Mouse (Mus musculus): ENCODE measurements around the gene Abcc4.
A peak's percentile ranks its signal among the peaks of the same experiment; 100 is the strongest.

Abcc4 gene

DNA sequence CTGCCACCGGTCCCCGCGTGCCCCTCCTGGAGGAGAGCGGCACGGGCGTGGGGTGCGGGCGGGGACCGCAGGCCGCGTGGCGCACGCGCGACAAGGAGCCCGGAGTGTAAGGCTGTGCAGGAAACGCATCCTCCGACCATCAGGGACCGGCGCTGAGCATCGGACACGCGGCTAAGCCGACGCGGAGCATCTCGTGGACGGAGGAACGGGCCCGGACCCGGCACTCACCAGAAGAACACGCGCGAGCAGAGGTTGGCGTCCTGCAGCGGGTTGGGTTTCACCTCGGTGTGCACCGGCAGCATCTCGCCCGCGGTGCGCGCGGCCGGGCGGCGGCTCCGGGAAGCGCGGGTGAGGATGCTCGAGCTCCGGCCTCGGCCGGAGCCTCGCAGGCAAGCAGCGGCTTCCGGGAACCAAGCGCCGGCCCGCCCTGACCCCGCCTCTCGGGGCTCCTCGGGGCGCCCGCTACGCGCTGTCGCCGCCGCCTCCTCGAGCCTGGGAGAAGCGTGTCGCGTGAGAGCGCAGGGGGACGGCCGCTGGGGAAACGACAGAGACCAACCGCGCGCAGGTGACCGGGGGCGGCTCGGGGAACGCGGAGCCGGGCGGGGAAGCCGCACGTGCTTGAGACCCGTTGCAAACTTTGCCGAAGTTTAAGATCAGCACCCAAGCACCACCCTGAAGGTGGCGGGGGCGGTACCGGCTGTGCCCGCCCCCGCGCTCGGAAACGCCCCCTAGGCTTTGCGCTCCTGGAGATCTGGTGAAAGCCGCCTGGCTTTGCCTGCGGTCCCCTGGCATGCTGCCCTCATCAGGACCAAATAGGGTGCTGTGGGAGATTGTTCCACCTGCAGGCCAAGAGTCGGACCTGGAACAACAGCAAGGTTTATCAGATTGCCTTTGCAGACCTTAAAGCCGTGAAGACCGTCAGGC, at the start of gene Abcc4:
Gene Abcc4, minus strand, starts transcription at position 412 of the 924 bp plus-strand sequence.
- DNase-seq: peak; percentile 81

DNA sequence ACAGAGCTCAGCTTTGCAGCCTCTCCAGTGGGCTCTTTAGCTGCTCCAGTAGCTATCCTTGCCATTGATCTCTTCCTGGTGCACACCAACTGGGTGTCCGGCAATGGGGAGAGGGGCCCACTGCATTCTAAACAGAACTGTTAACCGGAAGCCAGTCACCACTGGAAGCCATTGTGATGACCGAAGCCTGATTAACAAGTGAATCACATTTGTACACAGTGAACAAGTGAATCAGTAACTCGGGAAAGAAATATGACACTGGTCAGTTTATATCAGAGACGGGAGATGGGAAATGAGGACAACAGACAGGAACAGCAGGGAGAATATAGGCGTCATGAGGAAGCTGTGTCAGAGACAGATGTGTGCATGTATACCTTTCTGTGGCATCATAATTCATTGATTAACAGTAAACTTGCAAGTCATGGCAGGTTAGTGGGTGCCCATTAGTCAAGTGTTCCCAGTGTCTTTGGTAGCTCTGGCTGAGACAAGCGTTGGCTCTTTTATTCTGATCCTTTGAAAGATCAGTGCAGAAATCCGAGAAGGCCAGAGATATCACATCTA, 45.3 kb upstream of the Abcc4 start:
- no peak for DNase-seq

DNA sequence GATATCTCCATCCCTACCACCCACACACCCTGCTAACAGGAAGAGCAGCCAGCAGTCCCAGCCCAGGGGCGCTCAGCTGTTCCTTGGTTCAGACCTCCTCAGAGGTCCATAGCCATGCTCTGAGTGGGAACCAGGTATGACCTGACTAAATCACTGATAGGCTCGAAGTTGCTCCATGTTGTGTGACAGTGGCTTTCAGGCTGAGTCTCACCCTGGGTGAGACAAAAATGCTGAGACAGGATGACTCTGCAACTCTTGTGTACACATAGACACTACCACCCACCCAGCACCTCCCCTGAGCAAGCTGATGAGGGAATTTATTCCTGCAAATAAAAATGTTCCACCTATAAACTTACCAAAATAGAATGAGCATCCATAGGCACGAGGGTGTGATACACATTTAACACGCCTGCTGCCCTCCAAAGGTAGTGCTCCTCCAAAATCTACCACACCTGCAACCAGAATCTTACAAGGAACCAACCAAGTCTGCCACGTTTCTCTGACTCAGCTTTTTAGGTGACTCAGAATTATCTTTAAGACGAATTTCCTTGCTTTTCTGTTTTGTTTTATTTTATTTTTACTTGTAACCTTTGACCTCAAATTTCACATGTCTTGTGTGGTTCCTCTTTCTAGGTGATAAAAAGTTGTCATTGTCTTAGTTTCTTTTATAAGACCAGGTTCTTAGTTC, 44.6 kb upstream of the Abcc4 start:
- no peak for DNase-seq

DNA sequence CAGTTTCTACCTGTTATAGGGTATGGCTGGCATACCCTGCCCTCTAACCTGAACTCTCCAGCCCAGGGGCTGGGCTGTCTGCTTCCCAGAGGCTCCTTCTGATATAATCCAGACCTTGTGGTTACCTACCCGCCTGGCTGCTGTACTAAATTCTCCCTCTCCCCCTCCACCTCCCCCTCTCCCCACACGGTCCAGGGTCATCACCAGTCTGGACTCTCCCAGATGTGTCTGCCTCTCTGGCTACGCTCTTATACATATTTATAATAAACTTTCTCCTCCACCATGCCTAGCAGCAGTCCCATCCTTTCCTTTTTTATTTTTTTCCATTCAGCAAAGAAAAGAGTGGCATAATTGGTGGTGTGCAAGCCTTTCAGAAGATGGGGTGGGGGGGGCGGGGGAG, 43.7 kb upstream of the Abcc4 start:
- DNase-seq: no peak

DNA sequence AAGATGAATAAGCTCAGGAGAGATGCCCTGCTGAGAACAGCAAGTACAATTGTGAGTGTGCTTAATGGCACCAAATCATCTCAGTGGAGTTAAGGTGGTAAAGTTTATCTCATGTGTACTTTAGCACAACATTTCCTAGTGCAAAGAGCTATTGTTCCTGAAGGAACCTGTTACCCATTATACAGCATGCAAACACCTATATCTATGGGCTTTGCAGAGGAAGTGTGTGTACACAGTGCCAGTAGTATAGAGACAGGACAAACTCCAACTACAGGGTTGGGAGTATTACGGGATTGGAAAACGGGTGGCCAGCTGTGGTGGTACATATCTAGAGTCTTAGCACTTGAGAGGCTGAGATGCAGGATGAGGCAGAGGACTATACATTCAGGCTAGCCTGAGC, 43.0 kb upstream of the Abcc4 start:
- no peak for DNase-seq

DNA sequence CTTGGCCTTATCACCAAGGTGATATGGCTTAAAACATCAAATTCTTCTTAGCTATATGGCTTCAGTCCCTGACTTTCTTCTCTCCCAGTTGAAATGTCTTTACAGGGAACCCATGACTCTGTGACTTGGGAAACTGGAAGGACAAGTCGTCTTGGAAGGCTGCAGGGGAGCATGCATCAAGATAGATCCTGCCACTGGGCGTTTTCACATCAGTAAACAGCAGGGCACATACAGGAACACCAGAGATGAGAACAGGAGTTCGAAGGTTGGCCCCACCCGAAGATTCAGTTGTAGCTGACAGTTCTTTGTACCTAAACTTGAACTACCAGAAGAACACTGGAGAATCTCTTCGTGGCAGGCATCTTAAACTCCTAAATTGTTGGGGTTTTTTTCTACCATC, 36.8 kb upstream of the Abcc4 start:
- DNase-seq: no peak

DNA sequence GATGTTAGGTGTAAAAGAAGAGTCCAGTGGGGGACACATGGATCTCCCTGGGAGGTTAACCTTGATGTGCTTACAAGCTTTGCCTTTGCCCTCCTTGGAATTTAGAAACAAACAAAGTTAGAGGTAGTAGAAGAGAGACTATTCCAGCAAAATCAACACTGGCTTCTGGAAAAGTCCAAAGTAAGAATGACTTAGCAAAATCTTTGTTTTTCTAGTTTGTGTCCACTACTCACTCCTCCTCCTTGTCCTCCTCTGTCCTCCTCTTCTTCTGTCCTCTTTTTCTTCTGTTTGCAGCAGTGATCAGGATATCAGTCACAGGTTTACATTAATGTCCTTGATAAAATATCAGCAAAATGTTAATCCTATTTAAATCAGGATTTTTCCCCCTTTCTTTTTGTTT, 35.8 kb upstream of the Abcc4 start:
- DNase-seq: no peak

DNA sequence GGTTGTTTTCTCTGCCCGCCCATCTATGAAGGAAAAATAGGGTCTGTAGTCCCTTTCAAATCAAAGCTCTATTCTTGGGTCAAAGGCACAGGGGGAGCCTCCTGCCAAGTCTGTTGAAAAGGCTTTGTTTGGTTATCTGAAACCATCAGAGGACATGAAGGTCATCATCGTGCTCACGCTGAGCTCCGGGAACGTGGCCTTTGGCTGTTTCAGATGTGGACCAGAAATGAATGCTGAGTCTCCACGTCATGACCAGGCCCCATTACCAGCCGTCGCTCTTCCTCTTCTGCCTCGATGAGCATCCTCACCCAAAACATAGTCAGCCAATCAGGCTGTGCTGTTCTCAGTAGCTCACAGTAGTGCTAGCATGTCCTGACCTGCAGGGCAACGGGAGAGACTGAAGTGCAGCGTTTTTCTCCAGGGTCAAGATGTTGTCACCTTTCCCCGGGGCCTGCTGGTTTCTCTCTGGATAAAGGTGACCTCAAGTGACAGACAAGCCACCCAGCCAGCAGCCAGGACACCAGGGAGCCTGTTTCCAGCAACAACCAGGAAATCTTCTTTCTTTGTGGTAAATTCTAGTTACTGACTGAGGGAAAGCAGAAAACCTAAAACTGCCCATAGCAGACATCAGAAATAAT, 31.4 kb upstream of the Abcc4 start:
- DNase-seq: no peak

GRCm38 (mm10) chr14:118735114-118735513, 29.1 kb upstream of the Abcc4 start:
- DNase-seq: no peak

GRCm38 (mm10) chr14:118733146-118733545, 27.1 kb upstream of the Abcc4 start:
- DNase-seq: no peak

GRCm38 (mm10) chr14:118730631-118731030, 24.6 kb upstream of the Abcc4 start:
- no peak for DNase-seq

GRCm38 (mm10) chr14:118725467-118725866, 19.4 kb upstream of the Abcc4 start:
- no peak for DNase-seq

DNA sequence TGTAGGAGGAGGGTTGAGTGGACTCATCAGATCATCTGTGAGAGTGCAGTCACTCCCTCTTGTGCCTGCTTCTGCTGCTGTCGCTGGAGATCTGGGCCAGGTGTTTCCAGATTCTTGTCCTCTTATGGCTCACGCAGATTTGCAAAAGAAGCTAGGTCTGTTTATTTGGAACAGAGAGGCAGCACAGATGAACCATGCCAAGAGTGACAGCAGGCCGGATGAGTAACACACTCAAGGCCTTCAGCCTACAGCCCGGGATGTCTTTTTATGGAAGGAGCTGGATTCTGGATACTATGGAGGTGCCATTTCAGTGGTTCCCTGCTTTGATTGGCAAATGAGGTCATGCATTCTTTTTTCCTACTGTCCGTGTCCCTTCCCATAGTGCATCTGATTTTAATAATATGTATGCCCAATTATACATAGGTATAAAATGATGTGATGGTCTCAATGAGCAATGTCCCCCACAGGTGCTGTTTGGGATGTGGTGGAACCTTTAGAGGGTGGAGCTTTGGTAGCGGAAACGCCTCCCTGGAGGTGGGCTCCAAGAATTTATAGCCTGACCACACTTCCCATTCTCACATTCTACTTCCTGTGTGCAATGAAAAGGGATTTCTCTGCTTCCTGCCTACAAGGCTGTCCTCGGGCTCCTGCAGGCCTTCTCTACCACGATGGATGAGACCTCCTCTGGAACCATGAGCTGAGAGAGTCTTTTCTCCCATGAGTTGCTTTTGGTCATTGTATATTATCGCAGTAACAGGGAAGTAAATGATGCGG, 18.1 kb upstream of the Abcc4 start:
- DNase-seq: no peak

DNA sequence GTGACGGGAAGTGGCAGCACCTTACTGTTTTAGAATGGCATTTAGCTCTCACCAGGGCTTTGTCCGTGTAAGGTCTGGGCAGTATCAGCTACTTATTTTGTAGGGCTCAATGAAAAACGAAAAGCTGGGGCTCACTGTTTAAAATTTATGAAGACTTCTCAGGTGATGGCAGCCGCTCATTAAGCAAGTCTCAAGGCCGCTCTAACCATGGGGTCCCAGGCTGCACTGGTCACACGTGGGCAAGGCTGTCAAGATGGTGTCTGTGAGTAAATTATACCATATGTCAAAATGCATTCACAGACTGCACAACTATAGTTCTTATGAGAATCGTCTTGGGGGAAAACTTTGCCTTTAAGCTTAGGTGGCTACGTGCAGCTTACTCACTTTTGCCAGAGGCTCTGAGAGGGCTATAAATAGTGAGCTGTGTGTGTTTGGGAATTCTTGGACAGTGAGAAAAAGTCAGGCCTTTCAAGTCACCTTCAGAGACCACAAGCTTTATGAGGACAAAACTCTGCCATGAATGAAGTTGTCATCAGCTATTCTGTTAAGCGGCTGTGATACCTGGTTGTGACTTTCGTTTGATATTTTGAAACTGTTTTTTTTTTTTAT, 13.7 kb upstream of the Abcc4 start:
- DNase-seq: no peak

DNA sequence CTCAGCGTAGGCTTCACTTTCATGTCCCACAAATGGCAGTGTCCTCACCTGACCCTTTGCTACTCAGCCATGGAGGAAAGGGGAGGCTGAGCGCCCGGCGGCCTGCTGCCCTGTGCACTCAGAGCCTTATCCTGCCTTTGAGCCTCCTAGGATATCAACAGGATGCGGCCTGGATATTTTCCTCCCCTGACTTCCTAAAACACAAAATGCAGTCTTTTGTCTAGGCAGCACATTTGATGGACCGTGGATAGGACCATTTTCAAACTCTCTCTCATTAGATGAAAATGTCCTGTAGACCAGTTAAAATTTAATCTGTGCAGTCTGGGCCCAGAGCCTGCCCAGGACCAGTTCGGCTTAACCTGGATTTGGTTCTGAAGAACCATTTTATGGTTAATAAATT, 12.6 kb upstream of the Abcc4 start:
- no peak for DNase-seq

DNA sequence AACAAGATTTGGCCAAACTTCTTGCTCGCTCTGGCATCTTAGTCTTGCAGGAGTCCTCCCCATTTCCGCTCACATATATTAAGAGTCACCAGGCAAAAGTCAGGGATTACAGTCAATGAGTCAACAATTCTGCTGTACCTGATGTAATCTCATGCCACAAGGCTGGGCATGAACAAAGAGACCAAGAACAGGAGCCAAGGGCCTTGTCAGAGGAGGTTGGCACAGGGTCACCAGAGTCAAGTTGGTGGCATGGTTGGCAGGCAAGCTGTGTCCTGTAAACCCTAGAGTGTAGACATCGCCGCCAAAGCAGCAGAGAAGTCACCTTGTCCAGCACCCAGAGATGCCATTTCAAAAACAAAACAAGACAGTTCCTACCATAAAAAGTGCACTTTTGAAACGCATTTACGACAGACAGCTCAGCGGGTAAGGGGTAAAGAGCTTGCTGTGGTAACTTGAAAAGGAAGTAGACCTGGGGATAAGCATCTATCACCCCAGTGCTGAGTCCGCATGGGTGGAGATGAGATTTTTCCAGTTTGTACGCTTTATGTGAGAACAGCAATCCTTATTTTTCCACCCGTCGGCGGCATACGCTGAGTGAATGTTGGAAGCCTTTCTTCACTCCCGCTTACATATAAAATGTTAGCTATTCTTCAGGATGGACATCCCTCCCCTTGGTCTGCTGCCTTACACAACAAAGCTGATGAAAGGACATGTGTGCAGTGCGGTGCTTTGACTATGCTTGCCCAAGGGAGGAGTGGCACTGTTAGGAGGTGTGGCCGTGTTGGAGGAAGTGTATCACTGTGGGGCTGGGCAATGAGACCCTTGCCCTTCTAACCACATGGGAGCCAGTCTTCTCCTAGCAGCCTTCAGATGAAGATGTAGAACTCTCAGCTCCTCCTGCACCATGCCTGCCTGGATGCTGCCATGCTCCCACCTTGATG, 10.6 kb upstream of the Abcc4 start:
- no peak for DNase-seq

DNA sequence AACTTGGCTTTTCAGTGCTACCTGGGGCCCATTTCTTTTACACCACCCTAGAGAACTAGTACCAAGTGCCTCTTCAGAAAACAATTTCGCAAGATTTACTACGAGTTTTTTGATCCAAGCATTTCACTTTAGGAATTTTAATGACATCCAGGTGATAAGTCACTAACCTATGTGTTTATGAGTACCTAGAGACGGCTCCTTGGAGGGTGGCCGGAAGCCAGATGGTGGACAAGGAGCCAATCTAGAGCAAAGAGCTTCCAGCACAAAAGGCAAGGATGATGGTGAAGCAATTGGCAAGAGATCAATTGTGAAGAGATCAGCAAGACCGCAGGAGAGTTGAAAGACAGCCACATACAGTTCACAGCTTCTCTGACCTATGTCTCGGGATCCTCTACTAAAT, 8.7 kb upstream of the Abcc4 start:
- no peak for DNase-seq

DNA sequence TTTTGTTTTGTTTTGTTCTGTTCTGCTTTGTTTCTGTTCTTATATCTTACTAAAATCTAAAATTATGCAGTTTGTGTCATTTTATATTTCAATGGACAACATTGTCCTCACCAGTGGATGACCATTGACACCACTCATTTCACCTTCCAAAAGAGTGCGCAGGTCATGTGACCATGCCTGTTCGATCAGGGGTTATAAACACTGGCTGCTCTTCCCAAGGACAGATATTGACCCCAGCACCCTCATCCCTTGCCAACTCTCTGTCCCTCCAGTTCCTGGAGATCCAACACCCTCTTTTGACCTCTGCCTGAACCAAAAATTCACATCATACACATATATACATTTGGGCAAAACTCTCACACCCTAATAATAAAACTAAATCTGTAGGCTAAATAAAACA, 8.3 kb upstream of the Abcc4 start:
- no peak for DNase-seq

- no peak for DNase-seq
These were observed 7.8 kb upstream of the Abcc4 start for GRCm38 (mm10) chr14:118713869-118714268.

GRCm38 (mm10) chr14:118713408-118713807, 7.4 kb upstream of the Abcc4 start:
- no peak for DNase-seq

DNA sequence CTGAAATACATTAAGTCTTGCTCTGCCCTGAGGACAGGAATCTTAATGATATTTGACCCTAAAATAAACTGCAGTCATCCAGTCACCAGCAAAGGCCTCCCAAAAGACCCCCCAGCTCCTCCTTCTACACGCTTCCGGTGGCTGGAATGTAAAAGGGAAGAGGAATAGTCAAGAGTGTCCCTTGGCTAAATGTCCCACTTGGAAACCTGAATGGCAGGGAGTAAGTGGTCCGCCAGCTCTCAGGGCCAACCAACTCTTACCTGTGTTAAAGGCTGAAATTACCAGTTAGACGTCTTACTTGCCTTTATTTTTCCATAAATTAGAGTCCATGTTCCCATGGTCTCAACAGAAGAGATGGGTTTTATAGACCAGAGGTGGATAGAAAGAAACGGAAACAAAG, 6.9 kb upstream of the Abcc4 start:
- no peak for DNase-seq
